Mouse (Mus musculus): ENCODE measurements at regions not wholly inside any gene's neighbourhood (a gene's known extent, or its start where the extent isn't known, plus 50 kb on each side); places are given as distances from the start of the nearest gene placed in this dataset.

- DNase-seq (ENCODE audit: low spot score), result no peak
Measured at GRCm38 (mm10) chr12:12882931-12883553, 58.7 kb downstream of the Mycn start.

- no peak for DNase-seq (ENCODE audit: low spot score)
Measured at GRCm38 (mm10) chr12:12878031-12878430, 63.7 kb downstream of the Mycn start.

- no peak for DNase-seq (ENCODE audit: low spot score)
Measured at GRCm38 (mm10) chr12:12877539-12877938, 64.2 kb downstream of the Mycn start.

- DNase-seq (ENCODE audit: low spot score), result no peak
Measured at GRCm38 (mm10) chr12:12875976-12876745, 65.6 kb downstream of the Mycn start.

GRCm38 (mm10) chr12:12873551-12873950, 68.2 kb downstream of the Mycn start:
- no peak for DNase-seq (ENCODE audit: low spot score)

- DNase-seq (ENCODE audit: low spot score), result no peak
Measured at GRCm38 (mm10) chr12:12872974-12873373, 68.7 kb downstream of the Mycn start.

GRCm38 (mm10) chr12:12871272-12871671, 70.4 kb downstream of the Mycn start:
- no peak for DNase-seq (ENCODE audit: low spot score)

GRCm38 (mm10) chr12:12866590-12866989, 75.1 kb downstream of the Mycn start:
- DNase-seq (ENCODE audit: low spot score), result no peak

GRCm38 (mm10) chr12:12850681-12851080, 91.0 kb downstream of the Mycn start:
- DNase-seq (ENCODE audit: low spot score), result no peak

GRCm38 (mm10) chr12:12846716-12847115, 95.0 kb downstream of the Mycn start:
- DNase-seq (ENCODE audit: low spot score), result no peak

GRCm38 (mm10) chr12:12842247-12842957, 99.3 kb downstream of the Mycn start:
- no peak for DNase-seq (ENCODE audit: low spot score)

GRCm38 (mm10) chr12:12841385-12842238, 100.1 kb downstream of the Mycn start:
- DNase-seq (ENCODE audit: low spot score), result no peak

- DNase-seq (ENCODE audit: low spot score), result no peak
Measured at GRCm38 (mm10) chr12:12840661-12841384, 100.9 kb downstream of the Mycn start.

GRCm38 (mm10) chr12:12837775-12838174, 103.9 kb downstream of the Mycn start:
- DNase-seq (ENCODE audit: low spot score), result no peak

- no peak for DNase-seq (ENCODE audit: low spot score)
Measured at GRCm38 (mm10) chr12:12827821-12828641, 113.7 kb downstream of the Mycn start.

GRCm38 (mm10) chr12:12827379-12827778, 114.3 kb downstream of the Mycn start:
- no peak for DNase-seq (ENCODE audit: low spot score)

GRCm38 (mm10) chr12:12826431-12826830, 115.3 kb downstream of the Mycn start:
- DNase-seq (ENCODE audit: low spot score), result no peak

GRCm38 (mm10) chr12:12825842-12826241, 115.9 kb downstream of the Mycn start:
- DNase-seq (ENCODE audit: low spot score), result no peak

GRCm38 (mm10) chr12:12821473-12821872, 120.2 kb downstream of the Mycn start:
- no peak for DNase-seq (ENCODE audit: low spot score)

Data from gastrocnemius, adult 18-20 months (tissue).